Mouse (Mus musculus) adrenal gland, postnatal 10 days (tissue): ENCODE measurements around the gene Antxr1. TPM values are rescaled to one million over a fixed set of nuclear protein-coding genes. Genes with fewer than 3 reads are reported as not detected.
A peak's percentile ranks its signal among the peaks of the same experiment; 100 is the strongest.

Experiments used
- DNase-seq: peaks from one replicate; pipeline ENCODE4 v3.0.0; 2021; ENCODE audit warnings: mixed read lengths
- total RNA-seq, 2 experiments: library from RNA; stranded (reverse); gene quantifications; 2 replicates each; pipeline ENCODE4 v1.2.3; 2021

The Antxr1 gene
- total RNA-seq, 2 experiments from 2014 or later = 29.4 to 34.9 TPM

GRCm38 (mm10) chr6:87139796-87140553 lies 195.6 kb downstream of the Antxr1 start:
- no peak for DNase-seq

GRCm38 (mm10) chr6:87138479-87138878 lies 197.1 kb downstream of the Antxr1 start:
- no peak for DNase-seq

- DNase-seq = no peak
Measured at GRCm38 (mm10) chr6:87133966-87134546, 201.6 kb downstream of the Antxr1 start.

GRCm38 (mm10) chr6:87133520-87133919 lies 202.1 kb downstream of the Antxr1 start:
- no peak for DNase-seq

- no peak for DNase-seq
Measured at GRCm38 (mm10) chr6:87131078-87131477, 204.5 kb downstream of the Antxr1 start.

- no peak for DNase-seq
Measured at GRCm38 (mm10) chr6:87130628-87131027, 205.0 kb downstream of the Antxr1 start.

- DNase-seq = no peak
Measured at GRCm38 (mm10) chr6:87129861-87130260, 205.8 kb downstream of the Antxr1 start.

- DNase-seq = no peak
Measured at GRCm38 (mm10) chr6:87127049-87127753, 208.4 kb downstream of the Antxr1 start.

- no peak for DNase-seq
Measured at GRCm38 (mm10) chr6:87123973-87124372, 211.6 kb downstream of the Antxr1 start.

GRCm38 (mm10) chr6:87123406-87123805 lies 212.2 kb downstream of the Antxr1 start:
- DNase-seq = no peak

- no peak for DNase-seq
Measured at GRCm38 (mm10) chr6:87121961-87122360, 213.7 kb downstream of the Antxr1 start.

GRCm38 (mm10) chr6:87120661-87121060 lies 215.0 kb downstream of the Antxr1 start:
- no peak for DNase-seq

- DNase-seq = no peak
Measured at GRCm38 (mm10) chr6:87119975-87120374, 215.6 kb downstream of the Antxr1 start.

- no peak for DNase-seq
Measured at GRCm38 (mm10) chr6:87119066-87119837, 216.4 kb downstream of the Antxr1 start.

- DNase-seq = no peak
Measured at GRCm38 (mm10) chr6:87116596-87116995, 219.0 kb downstream of the Antxr1 start.

- no peak for DNase-seq
Measured at GRCm38 (mm10) chr6:87115981-87116380, 219.6 kb downstream of the Antxr1 start.

GRCm38 (mm10) chr6:87112125-87112524 lies 223.5 kb downstream of the Antxr1 start:
- no peak for DNase-seq

GRCm38 (mm10) chr6:87111493-87111892 lies 224.1 kb downstream of the Antxr1 start:
- no peak for DNase-seq

- DNase-seq = no peak
Measured at GRCm38 (mm10) chr6:87104123-87104796, 231.4 kb downstream of the Antxr1 start, which contains the start of gene D6Ertd527e. Gene D6Ertd527e (plus strand): TSS chr6:87104746.

- no peak for DNase-seq
Measured at GRCm38 (mm10) chr6:87103314-87103713, 232.3 kb downstream of the Antxr1 start.

GRCm38 (mm10) chr6:87102421-87102911 lies 233.2 kb downstream of the Antxr1 start:
- peak; percentile 38 for DNase-seq

GRCm38 (mm10) chr6:87101955-87102353 lies 233.7 kb downstream of the Antxr1 start:
- DNase-seq = no peak
